Mouse (Mus musculus) bone marrow, adult 2 months (tissue): ENCODE results near the gene Taz.

Experiments
- CTCF ChIP-seq: fragments of 200-500 bp; IDR thresholded peaks from 2 replicates; pipeline ENCODE4 v1.5.1; 2011; ENCODE audit warnings: low read length, control low read depth; ENCODE audit not compliant: control insufficient read depth, insufficient read depth
- POLR2A ChIP-seq: fragments of 200-500 bp; IDR thresholded peaks from 2 replicates; pipeline ENCODE4 v1.6.1; 2011; ENCODE audit warnings: low read depth, mild to moderate bottlenecking, control low read depth, low read length, borderline replicate concordance; ENCODE audit not compliant: control insufficient read depth

GRCm38 (mm10) chrX:74245107-74245506, 36.6 kb upstream of the Taz start:
- TF ChIP-seq CTCF (no peak), POLR2A (no peak)
